Mouse (Mus musculus) MEL (cell line): ENCODE results near the gene Hnf1b.
A peak's percentile ranks its signal among the peaks of the same experiment; 100 is the strongest.

Experiments
- CHD1 ChIP-seq: IDR thresholded peaks from 2 replicates; pipeline ENCODE4 v1.6.1; 2012; ENCODE audit warnings: low read depth, mild to moderate bottlenecking, inconsistent platforms, low read length, improper control_type of control experiment
- CTCF ChIP-seq, 3 experiments: IDR thresholded peaks in 2 of 3; conservative IDR thresholded peaks in 1 of 3; 2 replicates each; pipeline ENCODE4 v1.5.1; 2011 to 2012; ENCODE audit warnings: low read length in 3 of 3, low read depth in 2 of 3, mild to moderate bottlenecking in 2 of 3, improper control_type of control experiment in 1 of 3, inconsistent platforms in 1 of 3, mixed read lengths in 1 of 3, moderate library complexity in 1 of 3; ENCODE audit not compliant: control insufficient read depth in 1 of 3, insufficient read depth in 1 of 3, poor library complexity in 1 of 3, severe bottlenecking in 1 of 3
- NRF1 ChIP-seq: IDR thresholded peaks from 2 replicates; pipeline ENCODE4 v1.6.1; 2014; ENCODE audit warnings: low read depth, mild to moderate bottlenecking, inconsistent platforms, low read length, improper control_type of control experiment, moderate library complexity; ENCODE audit not compliant: poor library complexity, insufficient read depth, severe bottlenecking
- POLR2AphosphoS5 ChIP-seq: IDR thresholded peaks from 2 replicates; pipeline ENCODE4 v1.6.1; 2012; ENCODE audit warnings: low read depth, borderline replicate concordance, mild to moderate bottlenecking, inconsistent platforms, low read length, moderate library complexity, mixed read lengths
- TCF12 ChIP-seq: IDR thresholded peaks from 2 replicates; pipeline ENCODE4 v1.6.1; 2014; ENCODE audit warnings: low read depth, mild to moderate bottlenecking, inconsistent platforms, low read length, improper control_type of control experiment, moderate library complexity
- USF2 ChIP-seq, 2 experiments: IDR thresholded peaks; 2 replicates each; pipeline ENCODE4 v1.6.1; 2011 to 2012; ENCODE audit warnings: improper control_type of control experiment in 2 of 2, low read length in 2 of 2, borderline replicate concordance in 1 of 2, inconsistent platforms in 1 of 2, low read depth in 1 of 2, mild to moderate bottlenecking in 1 of 2; ENCODE audit not compliant: insufficient read depth in 1 of 2

DNA sequence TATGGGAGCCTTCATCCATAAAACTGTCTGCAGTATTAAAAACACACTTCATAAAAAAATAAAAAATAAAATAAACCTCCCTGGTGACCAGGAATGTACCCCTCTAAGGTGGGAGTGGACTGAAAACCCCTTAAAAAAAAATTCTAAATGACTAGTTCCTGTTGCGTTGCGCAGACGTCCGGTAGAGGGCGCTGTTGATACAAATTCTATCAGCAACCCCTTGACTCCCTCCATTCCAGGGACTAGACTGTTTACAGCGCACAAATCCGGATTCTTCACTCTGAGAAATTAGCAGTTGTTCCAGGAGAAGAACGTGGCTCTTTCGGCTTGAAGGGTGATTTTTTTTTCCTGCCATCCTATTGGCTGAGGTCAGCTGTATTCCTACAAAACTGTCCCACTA, 34.2 kb upstream of the Hnf1b start:
- TF ChIP-seq TCF12, result no peak
- no peak for TF ChIP-seq CHD1
- peak; percentile 80 to 90 (median 88) for TF ChIP-seq CTCF (IDR thresholded peaks at IDR 0.05 in 2 of 3, conservative IDR thresholded peaks at IDR 0.05 in 1 of 3; ENCODE audit: control insufficient read depth in 1 of 3, insufficient read depth in 1 of 3, low read depth in 2 of 3, low read length in 3 of 3, poor library complexity in 1 of 3, severe bottlenecking in 1 of 3)
- no peak for TF ChIP-seq NRF1
- TF ChIP-seq POLR2AphosphoS5, result no peak
- no peak for TF ChIP-seq USF2 (IDR thresholded peaks at IDR 0.05; ENCODE audit: borderline replicate concordance in 1 of 2, insufficient read depth in 1 of 2, low read depth in 1 of 2, low read length in 2 of 2)
